Mouse (Mus musculus) kidney, embryonic 16.5 days (tissue): ENCODE measurements around the gene Arhgef25. TPM values are rescaled to one million over a fixed set of nuclear protein-coding genes. Genes with fewer than 3 reads are reported as not detected.
A peak's percentile ranks its signal among the peaks of the same experiment; 100 is the strongest.
"Not testable (repeated sequence)": the region's sequence is repeated elsewhere in the genome, so short reads cannot be mapped to it uniquely, and the experiment has no call there.

Experiments used
- ATAC-seq: fragments of 200-750 bp; cut with Nextera tagmentation; 2 replicates; pipeline ENCODE4 v1.8.0; 2017; ENCODE audit warnings: moderate TSS enrichment; ENCODE audit not compliant: low FRiP score, low TSS enrichment
- H3K27ac ChIP-seq: fragments of 300-500 bp; sonication (generic); 2 replicates; pipeline ENCODE4 v1.5.1; 2014; ENCODE audit warnings: low read length
- H3K27me3 ChIP-seq: fragments of 300-500 bp; sonication (generic); 2 replicates; pipeline ENCODE4 v1.6.1; 2014; ENCODE audit warnings: low read length, control low read depth, mixed read lengths; ENCODE audit not compliant: insufficient read depth
- H3K36me3 ChIP-seq: fragments of 300-500 bp; sonication (generic); 2 replicates; pipeline ENCODE4 v1.6.1; 2014; ENCODE audit warnings: low read length, control low read depth, mixed read lengths; ENCODE audit not compliant: insufficient read depth
- H3K4me1 ChIP-seq: fragments of 300-500 bp; sonication (generic); 2 replicates; pipeline ENCODE4 v1.6.1; 2014; ENCODE audit warnings: low read length, control low read depth, mixed read lengths; ENCODE audit not compliant: insufficient read depth
- H3K4me2 ChIP-seq: fragments of 300-500 bp; sonication (generic); replicated peaks from 2 replicates; pipeline ENCODE4 v1.6.1; 2014; ENCODE audit warnings: low read depth, low read length
- H3K4me3 ChIP-seq: fragments of 300-500 bp; sonication (generic); 2 replicates; pipeline ENCODE4 v1.5.1; 2014; ENCODE audit warnings: mild to moderate bottlenecking, low read length
- H3K9ac ChIP-seq: fragments of 300-500 bp; sonication (generic); replicated peaks from 2 replicates; pipeline ENCODE4 v1.6.1; 2014; ENCODE audit warnings: low read length
- H3K9me3 ChIP-seq: fragments of 300-500 bp; sonication (generic); 2 replicates; pipeline ENCODE4 v1.6.1; 2016; ENCODE audit warnings: low read length, control low read depth
- WGBS: fragments of 180-500 bp; shearing (Covaris S2); extraction: QIAGEN DNeasy Blood & Tissue Kit; methylation state at CpG from one replicate; pipeline ENCODE4 v1.1.7; 2014; 5-methylcytosine and 5-hydroxymethylcytosine counted together
- polyA plus RNA-seq: library from polyadenylated mRNA; unstranded; fragments of >200 nt; fragmentation: Nextera tagmentation; extraction: Ambion mirVana; gene quantifications from 2 replicates; pipeline ENCODE4 v1.2.1, GENCODE M21; 2015

The Arhgef25 gene
- polyA plus RNA-seq, 1 experiment from 2014 or later, result 53.8 TPM

DNA sequence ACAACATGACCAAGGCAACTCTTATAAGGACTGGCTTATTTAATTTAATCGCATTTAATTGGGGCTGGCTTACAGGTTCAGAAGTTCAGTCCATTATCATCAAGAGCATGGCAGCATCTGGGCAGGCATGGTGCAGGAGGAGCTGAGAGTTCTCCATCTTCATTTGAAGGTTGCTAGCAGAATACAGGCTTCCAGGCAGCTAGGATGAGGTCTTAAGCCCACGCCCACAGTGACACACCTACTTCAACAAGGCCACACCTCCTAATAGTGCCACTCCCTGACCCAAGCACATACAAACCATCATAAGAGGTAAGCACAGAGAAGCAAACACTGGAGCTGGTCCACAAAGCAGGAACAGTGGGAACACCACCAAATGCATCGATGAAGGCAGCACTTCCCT is 38.6 kb downstream of the Arhgef25 start:
- not testable (repeated sequence) for H3K4me1 ChIP-seq, H3K4me3 ChIP-seq, H3K36me3 ChIP-seq, H3K27ac ChIP-seq, H3K9ac ChIP-seq, H3K9me3 ChIP-seq, H3K4me2 ChIP-seq, ATAC-seq, H3K27me3 ChIP-seq
- 84% methylated on average over 3 of the region's 3 CpGs for WGBS

DNA sequence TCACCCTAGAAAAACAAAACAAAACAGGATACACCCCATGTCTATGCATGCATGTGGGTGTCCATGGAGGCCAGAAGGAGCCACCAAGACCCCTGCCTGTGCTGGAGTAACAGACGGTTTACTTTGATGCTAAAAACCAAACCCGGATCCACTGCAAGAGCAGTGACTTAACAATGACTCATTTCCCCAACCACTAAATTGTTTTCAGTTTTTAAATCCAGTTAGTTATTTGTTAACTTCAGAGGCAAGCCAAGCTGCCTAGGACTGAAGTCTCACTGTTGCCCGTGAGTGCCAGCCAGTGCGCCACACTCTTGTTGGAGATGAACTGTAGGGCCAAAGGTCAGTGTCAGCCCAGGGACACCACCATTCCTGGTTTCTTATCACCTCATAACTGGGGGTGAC is 39.4 kb downstream of the Arhgef25 start:
- no peaks in the 10 kb centered on the region for H3K36me3 ChIP-seq
- no peak overlapping the region for H3K4me3 ChIP-seq
- peak; percentile 53; the same call in 1 of the 2 replicates for ATAC-seq
- H3K27ac ChIP-seq, result peak overlapping the region; percentile 31
- H3K27me3 ChIP-seq, result no peaks in the 10 kb centered on the region
- 56% methylated on average over 4 of the region's 4 CpGs for WGBS
- H3K9me3 ChIP-seq, result 0 out of 2 replicates have a peak, but pooled peaks cover 3% of the 10 kb centered on the region
- 0 out of 2 replicates have a peak, but pooled peaks cover 4% of the 10 kb centered on the region for H3K4me1 ChIP-seq
- H3K9ac ChIP-seq, result no peak overlapping the region
- no peak overlapping the region for H3K4me2 ChIP-seq

DNA sequence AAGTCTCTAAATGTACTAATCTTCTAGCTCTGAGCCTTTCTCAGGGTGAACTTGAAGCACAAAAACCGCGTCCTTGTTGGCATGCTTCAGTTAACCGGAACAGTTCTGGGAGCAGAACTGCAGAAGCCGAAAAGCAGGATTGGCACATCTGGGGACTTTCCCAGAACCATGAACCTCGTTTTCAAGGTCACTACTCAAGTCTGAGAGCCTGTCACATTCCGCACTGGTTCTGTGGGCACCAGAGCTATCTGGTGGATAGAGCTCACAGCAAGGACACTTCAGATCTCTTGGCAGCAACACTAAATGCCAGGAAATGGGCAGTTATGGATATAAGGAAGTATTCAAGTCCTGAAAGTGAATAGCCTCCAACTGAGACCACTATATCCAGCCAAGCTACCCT is 42.7 kb downstream of the Arhgef25 start:
- Histone ChIP-seq H3K9me3 (no peaks in the 10 kb centered on the region), H3K4me3 (no peak overlapping the region), H3K4me1 (no peaks in the 10 kb centered on the region), H3K36me3 (no peaks in the 10 kb centered on the region), H3K27ac (peak overlapping the region; percentile 60), H3K9ac (no peak overlapping the region), H3K27me3 (no peaks in the 10 kb centered on the region), H3K4me2 (no peak overlapping the region)
- WGBS, result 57% methylated on average over 6 of the region's 6 CpGs
- no peak for ATAC-seq

DNA sequence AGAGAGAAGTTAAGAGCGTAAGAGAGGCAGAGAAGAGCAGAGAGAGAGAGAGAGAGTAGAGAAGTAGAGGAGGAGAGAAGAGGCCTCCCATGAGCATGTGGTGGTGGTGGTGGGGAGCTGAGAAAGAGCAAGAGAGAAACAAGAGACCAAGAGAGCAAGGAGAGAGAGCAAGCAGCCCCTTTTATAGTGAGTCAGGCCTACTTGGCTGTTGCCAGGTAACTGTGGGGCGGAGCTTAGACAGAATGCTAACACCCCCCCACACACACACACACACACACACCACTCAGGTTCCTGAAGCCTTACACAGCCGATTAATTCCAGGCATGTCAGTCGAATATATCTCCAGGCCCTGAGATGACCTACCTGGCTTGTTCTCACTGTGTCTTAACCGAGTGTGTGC is 44.6 kb downstream of the Arhgef25 start:
- Histone ChIP-seq H3K9me3 (no peaks in the 10 kb centered on the region), H3K9ac (no peak overlapping the region), H3K27me3 (no peaks in the 10 kb centered on the region), H3K27ac (no peak overlapping the region), H3K4me3 (no peak overlapping the region), H3K4me1 (no peaks in the 10 kb centered on the region), H3K36me3 (no peaks in the 10 kb centered on the region), H3K4me2 (no peak overlapping the region)
- WGBS, result 80% methylated on average over 5 of the region's 5 CpGs
- ATAC-seq, result no peak

DNA sequence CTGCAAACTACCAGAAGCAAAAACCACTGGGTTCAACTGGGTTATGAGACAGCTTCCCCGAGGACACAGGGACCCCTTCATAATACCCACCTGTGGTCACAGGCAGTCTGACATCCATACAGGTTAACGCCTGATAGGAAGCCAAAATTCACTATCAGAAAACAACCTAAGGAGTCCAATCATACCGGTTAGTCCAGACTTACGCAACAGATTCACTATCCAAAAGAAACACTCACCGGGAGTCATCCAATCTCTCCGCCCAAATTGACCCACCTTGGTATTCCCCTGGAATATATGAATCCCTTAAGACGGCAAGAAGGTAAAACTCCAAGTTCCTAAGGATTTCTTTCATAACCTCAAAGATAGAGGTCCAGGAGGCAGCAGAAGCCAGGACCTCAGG is 45.3 kb downstream of the Arhgef25 start:
- no peaks in the 10 kb centered on the region for H3K27me3 ChIP-seq
- H3K27ac ChIP-seq, result no peak overlapping the region
- H3K4me3 ChIP-seq, result no peak overlapping the region
- no peaks in the 10 kb centered on the region; the same call in 1 of the 2 replicates for H3K9me3 ChIP-seq
- no peak overlapping the region for H3K4me2 ChIP-seq
- H3K4me1 ChIP-seq, result no peaks in the 10 kb centered on the region
- no peak for ATAC-seq
- H3K36me3 ChIP-seq, result no peaks in the 10 kb centered on the region
- 91% methylated on average over 7 of the region's 7 CpGs for WGBS
- no peak overlapping the region for H3K9ac ChIP-seq

DNA sequence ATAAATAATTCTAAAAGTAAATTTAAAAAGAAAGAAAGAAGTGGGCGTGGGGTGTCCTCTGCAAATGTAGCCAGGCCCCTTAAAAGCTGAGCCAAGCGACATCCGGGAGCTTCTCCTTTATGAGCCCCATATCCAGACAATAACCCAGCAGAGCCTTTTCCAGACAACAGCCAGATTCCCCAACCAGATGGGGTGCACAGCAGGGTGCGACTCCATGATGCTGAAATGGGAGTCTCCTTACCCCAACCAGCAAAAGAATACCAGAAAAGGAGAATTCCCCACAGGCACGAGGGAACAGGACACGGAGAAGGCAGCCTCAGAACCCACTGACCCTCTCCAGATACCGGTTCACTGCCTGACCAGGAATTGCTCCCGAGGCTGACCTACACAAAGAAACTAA is 46.7 kb downstream of the Arhgef25 start:
- Histone ChIP-seq H3K27me3 (no peaks in the 10 kb centered on the region), H3K27ac (no peak overlapping the region), H3K36me3 (no peaks in the 10 kb centered on the region), H3K4me2 (no peak overlapping the region), H3K9me3 (no peaks in the 10 kb centered on the region; the same call in 1 of the 2 replicates), H3K4me3 (no peak overlapping the region), H3K9ac (no peak overlapping the region), H3K4me1 (no peaks in the 10 kb centered on the region)
- ATAC-seq, result no peak
- WGBS, result 87% methylated on average over 8 of the region's 8 CpGs

DNA sequence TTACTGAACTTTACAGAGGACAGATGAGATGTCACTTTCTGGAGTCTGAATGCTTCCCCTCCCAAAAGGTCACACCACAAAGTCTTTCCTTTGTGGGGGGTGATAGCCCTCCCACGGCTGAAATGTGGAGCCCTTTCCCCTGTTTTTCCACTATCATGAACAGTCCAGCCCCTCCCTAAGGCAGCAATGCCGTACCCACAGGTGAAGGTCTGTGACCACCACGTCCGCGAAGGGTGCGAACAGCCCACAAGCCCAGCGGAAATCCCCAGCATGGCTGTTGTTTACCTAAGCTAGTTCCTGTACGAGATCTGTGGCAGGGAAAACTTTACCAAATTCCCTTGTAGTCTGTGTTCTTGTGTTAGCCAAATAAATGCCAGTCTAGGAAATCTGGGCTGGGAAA is 48.4 kb downstream of the Arhgef25 start:
- Histone ChIP-seq H3K9ac (no peak overlapping the region), H3K4me3 (no peak overlapping the region), H3K4me2 (no peak overlapping the region), H3K4me1 (no peaks in the 10 kb centered on the region), H3K27me3 (no peaks in the 10 kb centered on the region), H3K27ac (no peak overlapping the region), H3K9me3 (no peaks in the 10 kb centered on the region; the same call in 1 of the 2 replicates), H3K36me3 (no peaks in the 10 kb centered on the region)
- 55% methylated on average over 8 of the region's 8 CpGs for WGBS
- no peak for ATAC-seq

DNA sequence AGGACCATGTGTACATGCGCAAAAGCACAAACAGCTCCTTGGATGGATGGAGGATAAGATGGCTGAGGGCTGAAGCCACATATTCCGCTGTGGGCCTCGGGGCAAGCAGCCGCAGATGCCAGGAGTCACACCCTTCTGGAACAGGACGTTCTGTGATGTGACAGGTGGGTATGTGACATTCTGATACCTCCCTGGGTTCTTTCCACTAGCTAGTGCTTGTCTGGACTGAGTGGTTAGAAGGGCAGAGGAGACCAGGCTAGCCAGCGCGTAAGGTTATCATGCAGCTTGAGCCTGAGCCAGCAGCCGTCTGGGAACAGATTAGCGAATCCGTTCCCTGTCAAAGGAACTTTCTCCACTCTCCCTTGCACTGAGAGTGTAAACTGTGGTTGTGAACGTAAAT is 48.9 kb downstream of the Arhgef25 start:
- Histone ChIP-seq H3K4me3 (no peak overlapping the region), H3K36me3 (no peaks in the 10 kb centered on the region), H3K9me3 (no peaks in the 10 kb centered on the region; the same call in 1 of the 2 replicates), H3K9ac (no peak overlapping the region), H3K27ac (no peak overlapping the region), H3K4me1 (no peaks in the 10 kb centered on the region), H3K4me2 (no peak overlapping the region), H3K27me3 (no peaks in the 10 kb centered on the region)
- 74% methylated on average over 11 of the region's 11 CpGs for WGBS
- ATAC-seq, result no peak

DNA sequence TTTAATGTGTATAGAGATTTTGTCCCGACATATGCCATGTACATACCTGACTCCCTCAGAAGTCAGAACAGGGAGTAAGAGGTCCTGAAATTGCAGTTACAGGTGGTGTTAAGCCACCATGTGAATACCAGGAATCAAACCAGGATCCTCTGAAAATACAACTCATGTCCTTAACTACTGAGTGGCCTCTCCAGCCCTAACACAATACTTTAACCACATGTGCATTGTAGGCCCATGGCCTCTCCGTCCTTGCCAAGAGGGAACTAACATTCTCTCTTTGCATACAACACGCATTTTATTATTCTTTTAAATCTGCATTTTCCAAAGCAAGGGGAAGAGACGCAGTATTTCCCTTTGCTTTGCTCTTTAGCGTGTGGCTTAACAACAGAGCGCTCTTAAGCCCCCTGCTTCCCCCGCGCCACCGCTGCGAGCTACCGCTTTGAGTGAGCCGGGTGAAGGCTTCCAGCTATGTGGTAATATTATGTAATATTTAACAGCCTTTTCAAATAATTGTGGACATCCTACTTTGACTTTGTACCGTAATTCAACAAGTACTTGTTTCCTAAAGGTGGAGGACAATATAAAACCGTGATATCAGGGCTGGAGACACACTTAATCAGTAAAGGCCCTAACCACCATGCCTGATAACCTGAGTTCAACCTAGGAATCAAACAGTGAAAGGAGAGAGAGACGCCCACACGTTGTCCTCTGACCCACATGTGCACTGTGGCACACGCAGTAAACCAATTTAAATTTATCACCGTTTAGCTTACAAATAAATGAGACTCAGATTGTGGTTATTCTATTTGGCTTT is 51.3 kb downstream of the Arhgef25 start:
- Histone ChIP-seq H3K9me3 (no peaks in the 10 kb centered on the region; the same call in 1 of the 2 replicates), H3K4me2 (no peak overlapping the region), H3K9ac (no peak overlapping the region), H3K27me3 (no peaks in the 10 kb centered on the region), H3K27ac (no peak overlapping the region), H3K4me3 (no peak overlapping the region), H3K36me3 (no peaks in the 10 kb centered on the region), H3K4me1 (no peaks in the 10 kb centered on the region)
- no peak for ATAC-seq
- 79% methylated on average over 18 of the region's 18 CpGs for WGBS

DNA sequence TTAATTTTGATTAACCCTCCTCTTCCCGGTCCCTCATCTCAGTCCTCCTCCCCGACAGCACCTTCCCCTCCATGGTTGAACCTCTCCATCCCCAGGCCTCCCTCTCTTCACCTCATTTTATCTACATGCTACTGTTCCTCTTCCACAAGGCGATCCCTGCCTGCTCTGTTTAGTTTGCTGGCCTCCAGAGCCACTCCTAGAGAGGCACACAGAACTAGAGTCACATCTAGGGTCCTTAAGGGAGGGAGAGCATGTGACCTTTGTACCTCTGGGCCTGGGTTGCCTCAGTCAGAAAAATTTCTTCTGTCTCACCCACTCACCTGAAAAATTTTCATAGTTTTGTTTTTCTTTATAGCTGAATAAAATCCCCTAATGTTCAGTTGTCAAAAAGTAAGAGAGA is 52.0 kb downstream of the Arhgef25 start:
- H3K4me3 ChIP-seq, result no peak overlapping the region
- 83% methylated on average over 3 of the region's 3 CpGs for WGBS
- H3K36me3 ChIP-seq, result no peaks in the 10 kb centered on the region
- no peak for ATAC-seq
- no peak overlapping the region for H3K4me2 ChIP-seq
- H3K4me1 ChIP-seq, result no peaks in the 10 kb centered on the region
- no peaks in the 10 kb centered on the region for H3K27me3 ChIP-seq
- H3K27ac ChIP-seq, result no peak overlapping the region
- no peaks in the 10 kb centered on the region; the same call in 1 of the 2 replicates for H3K9me3 ChIP-seq
- no peak overlapping the region for H3K9ac ChIP-seq
